Mouse (Mus musculus): ENCODE data around the gene Ranbp17. TPM values are rescaled to one million over a fixed set of nuclear protein-coding genes. Genes with fewer than 3 reads are reported as not detected.

The Ranbp17 gene
- total and polyA plus RNA-seq, 2 experiments from 2014 or later = 5.8 to 9.1 TPM

DNA sequence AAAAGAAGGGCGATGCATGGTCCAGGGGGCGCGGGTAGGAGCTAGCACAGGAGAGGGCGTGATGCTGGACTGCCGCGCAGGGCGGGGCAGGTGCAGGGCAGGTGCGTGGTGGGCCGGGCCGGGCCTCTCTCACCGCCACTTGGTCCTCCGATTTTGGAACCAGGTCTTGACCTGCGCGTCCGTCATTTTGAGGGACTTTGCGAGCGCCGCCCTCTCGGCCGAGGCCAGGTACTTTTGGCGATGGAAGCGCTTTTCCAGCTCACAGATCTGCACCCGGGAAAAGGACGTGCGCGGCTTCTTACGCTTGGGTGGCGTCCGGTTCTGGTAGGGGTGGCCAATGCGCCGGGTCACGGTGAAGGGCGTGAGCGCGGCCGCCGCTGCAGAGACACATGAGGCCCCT is 311.2 kb downstream of the Ranbp17 start:
- peak; percentile 29; the same call in 1 of the 2 replicates for TF ChIP-seq CTCF (IDR thresholded peaks at IDR 0.05; ENCODE audit: low read depth)

DNA sequence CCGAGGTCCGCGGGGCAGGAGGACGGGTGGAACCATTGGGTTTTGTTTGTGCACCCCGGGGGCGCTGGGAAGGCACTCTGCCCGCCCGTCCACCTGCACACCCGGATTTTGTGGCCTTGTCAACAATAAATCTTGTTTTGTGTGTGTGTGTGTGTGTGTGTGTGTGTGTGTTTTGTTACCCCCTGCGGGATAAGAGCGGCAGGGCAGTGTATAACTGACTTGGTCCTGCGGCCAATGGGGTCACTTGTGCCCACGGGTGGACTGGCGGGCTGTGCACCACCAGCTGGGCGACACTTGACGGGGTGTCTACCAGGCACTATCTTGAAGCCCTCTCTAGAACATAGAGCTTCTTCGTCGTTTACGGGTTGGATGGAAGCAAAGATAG is 311.9 kb downstream of the Ranbp17 start:
- no peak overlapping the region for H3K9ac ChIP-seq
- 2% methylated on average over 19 of the region's 19 CpGs for WGBS
- ATAC-seq (no peak), DNase-seq (peak; percentile 32)
- H3K36me3 ChIP-seq (ENCODE audit: insufficient read depth) = no peaks in the 10 kb centered on the region
- no peaks in the 10 kb centered on the region for H3K9me3 ChIP-seq (ENCODE audit: low read length)
- H3K27ac ChIP-seq (ENCODE audit: low read depth, low read length) = no peak overlapping the region
- H3K4me3 ChIP-seq (ENCODE audit: low read depth, low read length) = no peak overlapping the region
- peak overlapping the region; percentile 6; the same call in 1 of the 2 replicates for H3K4me2 ChIP-seq (ENCODE audit: low read depth)
- H3K27me3 ChIP-seq (ENCODE audit: insufficient read depth, low read length) = peaks cover 73% of the 10 kb centered on the region
- no peaks in the 10 kb centered on the region; the same call in 1 of the 2 replicates for H3K4me1 ChIP-seq (ENCODE audit: insufficient read depth)
- no peak for TF ChIP-seq CTCF (IDR thresholded peaks at IDR 0.05; ENCODE audit: low read depth)

More for the DNA sequence above, 311.2 kb downstream of the Ranbp17 start:
- DNase-seq (no peak), ATAC-seq (no peak)
- Histone ChIP-seq H3K4me1 (ENCODE audit: insufficient read depth) (no peaks in the 10 kb centered on the region; the same call in 1 of the 2 replicates), H3K9ac (no peak overlapping the region), H3K27ac (ENCODE audit: low read depth, low read length) (no peak overlapping the region), H3K36me3 (ENCODE audit: insufficient read depth) (no peaks in the 10 kb centered on the region), H3K9me3 (ENCODE audit: low read length) (no peaks in the 10 kb centered on the region), H3K4me2 (ENCODE audit: low read depth) (no peak overlapping the region), H3K27me3 (ENCODE audit: insufficient read depth, low read length) (peaks cover 73% of the 10 kb centered on the region), H3K4me3 (ENCODE audit: low read depth, low read length) (no peak overlapping the region)
- WGBS = 1% methylated on average over 37 of the region's 37 CpGs

DNA sequence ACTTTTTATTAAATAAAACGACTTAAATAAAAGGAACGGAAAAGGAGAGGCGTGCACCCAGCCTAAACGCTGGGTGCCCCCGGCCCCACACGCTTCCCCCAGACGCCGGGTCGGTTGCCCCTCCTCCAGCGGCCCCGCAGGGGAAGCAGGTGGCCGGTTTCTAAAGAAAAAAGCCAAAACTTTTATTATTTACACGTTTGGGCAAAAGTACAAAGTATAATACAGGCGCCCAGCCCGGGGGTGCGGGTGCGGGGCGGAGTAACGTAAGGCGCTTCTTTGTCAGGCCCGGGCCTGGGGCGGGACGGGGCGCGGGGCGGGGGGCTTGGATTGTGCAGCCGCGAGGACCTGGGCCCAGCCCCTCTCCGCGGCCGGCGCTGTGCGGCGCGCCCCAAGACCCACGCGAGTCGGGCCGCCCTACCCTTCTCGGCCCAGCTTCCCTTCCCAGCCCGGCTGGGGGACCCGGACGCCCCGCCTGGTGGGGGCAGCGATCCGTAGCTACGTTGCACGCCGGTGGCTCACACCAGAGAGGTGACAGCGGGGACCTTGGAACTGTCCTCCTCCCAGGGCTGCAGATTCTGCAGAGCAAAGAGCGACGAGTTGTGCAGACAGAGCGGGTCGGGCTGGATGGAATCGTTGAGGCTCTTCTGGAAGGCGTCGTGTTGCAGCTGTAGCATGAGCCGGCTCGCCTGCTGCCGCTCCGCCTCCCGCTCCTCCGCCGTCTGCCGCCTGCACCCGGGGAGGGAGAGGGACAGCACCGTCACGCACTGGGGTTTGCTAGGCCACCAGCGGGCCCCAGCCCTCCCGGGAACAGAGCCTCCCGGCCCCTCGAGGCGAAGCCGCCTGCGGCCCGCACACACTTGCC is 312.6 kb downstream of the Ranbp17 start:
- Histone ChIP-seq H3K9ac (no peak overlapping the region; the same call in 1 of the 2 replicates), H3K4me2 (ENCODE audit: low read depth) (peak overlapping the region; percentile 6; the same call in 1 of the 2 replicates), H3K4me3 (ENCODE audit: low read depth, low read length) (peak overlapping the region; percentile 5; the same call in 1 of the 2 replicates), H3K9me3 (ENCODE audit: low read length) (no peaks in the 10 kb centered on the region), H3K27me3 (ENCODE audit: insufficient read depth, low read length) (peaks cover 73% of the 10 kb centered on the region), H3K4me1 (ENCODE audit: insufficient read depth) (no peaks in the 10 kb centered on the region; the same call in 1 of the 2 replicates), H3K27ac (ENCODE audit: low read depth, low read length) (no peak overlapping the region), H3K36me3 (ENCODE audit: insufficient read depth) (no peaks in the 10 kb centered on the region)
- ATAC-seq (peak; percentile 56), DNase-seq (peak; percentile 64)
- TF ChIP-seq CTCF (IDR thresholded peaks at IDR 0.05; ENCODE audit: low read depth) = no peak
- 2% methylated on average over 74 of the region's 76 CpGs for WGBS

DNA sequence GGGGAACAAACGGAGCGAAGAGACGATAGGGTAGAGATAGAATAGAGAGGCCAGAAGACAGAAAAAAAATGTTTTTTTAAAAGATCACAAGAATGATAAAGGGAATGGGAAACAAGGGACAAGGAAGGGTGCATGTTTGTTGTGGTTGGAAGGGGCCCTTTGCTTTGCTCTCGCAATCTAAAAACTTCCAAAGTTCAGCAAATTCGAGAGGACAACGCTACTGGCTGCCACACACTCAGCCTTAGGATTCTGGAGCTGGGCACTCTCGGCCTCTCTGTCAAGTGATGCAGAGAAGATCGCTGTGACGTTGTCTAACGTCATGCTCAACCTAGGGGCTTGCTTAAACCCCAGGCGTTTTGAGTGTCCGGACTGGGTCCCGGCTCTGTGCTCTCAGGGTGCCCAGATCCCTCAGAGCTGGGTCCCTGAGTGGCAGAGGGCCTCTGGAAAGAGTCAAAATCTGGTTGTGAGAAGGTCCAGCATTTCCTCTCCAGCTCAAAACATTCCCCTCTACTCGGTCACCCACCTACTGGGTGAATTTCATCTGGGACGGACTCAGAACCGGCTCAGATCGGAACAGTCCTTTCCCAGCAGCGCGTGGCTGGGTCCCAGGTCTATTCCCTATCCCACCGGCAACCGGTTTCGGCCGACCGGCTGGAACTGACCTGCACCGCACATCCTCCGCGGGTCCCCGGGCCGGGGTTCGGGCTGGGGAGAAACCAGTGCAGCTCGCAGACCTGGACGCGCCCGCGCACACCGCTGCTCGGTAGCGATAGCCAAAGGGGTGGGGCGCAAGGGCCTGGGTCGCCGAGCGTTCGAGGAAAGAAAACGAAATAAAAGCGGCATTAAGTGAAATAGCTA is 313.4 kb downstream of the Ranbp17 start:
- Histone ChIP-seq H3K9ac (no peak overlapping the region), H3K4me2 (ENCODE audit: low read depth) (no peak overlapping the region; the same call in 1 of the 2 replicates), H3K36me3 (ENCODE audit: insufficient read depth) (no peaks in the 10 kb centered on the region), H3K4me1 (ENCODE audit: insufficient read depth) (no peaks in the 10 kb centered on the region; the same call in 1 of the 2 replicates), H3K27me3 (ENCODE audit: insufficient read depth, low read length) (peaks cover 74% of the 10 kb centered on the region), H3K27ac (ENCODE audit: low read depth, low read length) (no peak overlapping the region), H3K4me3 (ENCODE audit: low read depth, low read length) (no peak overlapping the region), H3K9me3 (ENCODE audit: low read length) (no peaks in the 10 kb centered on the region)
- DNase-seq (peak; percentile 54), ATAC-seq (no peak)
- WGBS = 4% methylated on average over 45 of the region's 45 CpGs
- TF ChIP-seq CTCF (IDR thresholded peaks at IDR 0.05; ENCODE audit: low read depth) = no peak

DNA sequence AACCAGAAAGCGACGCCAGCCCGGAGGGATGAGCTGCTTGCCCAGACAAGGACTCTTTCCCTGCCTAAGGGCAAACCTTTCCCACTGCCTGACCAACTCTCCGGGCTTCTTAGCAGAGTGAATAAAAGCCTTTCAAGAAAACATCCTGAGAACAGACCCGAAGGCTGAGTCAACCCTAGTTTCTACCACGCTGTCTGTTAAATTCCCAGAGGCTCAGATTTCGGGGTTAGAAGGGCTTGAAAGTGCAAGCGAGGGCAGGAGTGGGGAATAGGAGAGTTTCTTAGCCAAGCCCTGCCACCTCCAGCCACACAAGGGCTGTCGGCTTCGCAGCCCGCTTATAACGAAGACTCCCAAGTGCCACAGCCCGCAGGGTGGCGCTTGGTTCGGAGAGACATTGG is 314.4 kb downstream of the Ranbp17 start:
- no peak overlapping the region for H3K27ac ChIP-seq (ENCODE audit: low read depth, low read length)
- peak; percentile 41 for DNase-seq
- no peak overlapping the region for H3K9ac ChIP-seq
- TF ChIP-seq CTCF (IDR thresholded peaks at IDR 0.05; ENCODE audit: low read depth) = no peak
- H3K36me3 ChIP-seq (ENCODE audit: insufficient read depth) = no peaks in the 10 kb centered on the region
- H3K27me3 ChIP-seq (ENCODE audit: insufficient read depth, low read length) = peaks cover 76% of the 10 kb centered on the region
- no peak overlapping the region for H3K4me2 ChIP-seq (ENCODE audit: low read depth)
- no peak for ATAC-seq
- no peak overlapping the region for H3K4me3 ChIP-seq (ENCODE audit: low read depth, low read length)
- H3K9me3 ChIP-seq (ENCODE audit: low read length) = no peaks in the 10 kb centered on the region
- WGBS = 3% methylated on average over 15 of the region's 15 CpGs
- no peaks in the 10 kb centered on the region; the same call in 1 of the 2 replicates for H3K4me1 ChIP-seq (ENCODE audit: insufficient read depth)

GRCm38 (mm10) chr11:33198351-33199116 is 315.0 kb downstream of the Ranbp17 start:
- Histone ChIP-seq H3K27me3 (ENCODE audit: insufficient read depth, low read length) (peaks cover 82% of the 10 kb centered on the region), H3K9ac (no peak overlapping the region), H3K27ac (ENCODE audit: low read depth, low read length) (no peak overlapping the region), H3K9me3 (ENCODE audit: low read length) (no peaks in the 10 kb centered on the region), H3K36me3 (ENCODE audit: insufficient read depth) (no peaks in the 10 kb centered on the region), H3K4me1 (ENCODE audit: insufficient read depth) (no peaks in the 10 kb centered on the region; the same call in 1 of the 2 replicates), H3K4me3 (ENCODE audit: low read depth, low read length) (no peak overlapping the region), H3K4me2 (ENCODE audit: low read depth) (no peak overlapping the region)
- 12% methylated on average over 22 of the region's 22 CpGs for WGBS
- no peak for ATAC-seq
- no peak for DNase-seq
- TF ChIP-seq CTCF (IDR thresholded peaks at IDR 0.05; ENCODE audit: low read depth) = no peak
